Mouse (Mus musculus) neural tube, embryonic 11.5 days (tissue): ENCODE measurements around the gene Mbnl1. TPM values are rescaled to one million over a fixed set of nuclear protein-coding genes. Genes with fewer than 3 reads are reported as not detected.

Experiments
- ATAC-seq: fragments of 200-750 bp; cut with Nextera tagmentation; 2 replicates; pipeline ENCODE4 v1.8.0; 2017; ENCODE audit warnings: moderate number of reproducible peaks, mild to moderate bottlenecking, moderate TSS enrichment, moderate library complexity; ENCODE audit not compliant: insufficient read depth, low FRiP score, low TSS enrichment
- DNase-seq: peaks from one replicate; pipeline ENCODE4 v3.0.0-alpha.2; 2015; ENCODE audit warnings: low spot score
- H3K27ac ChIP-seq: fragments of 300-500 bp; sonication (generic); 2 replicates; pipeline ENCODE4 v1.5.1; 2014; ENCODE audit warnings: low read depth, mild to moderate bottlenecking, low read length
- H3K27me3 ChIP-seq: fragments of 300-500 bp; sonication (generic); 2 replicates; pipeline ENCODE4 v1.6.1; 2014; ENCODE audit warnings: mild to moderate bottlenecking, low read length, mixed read lengths; ENCODE audit not compliant: control insufficient read depth, insufficient read depth
- H3K36me3 ChIP-seq: fragments of 300-500 bp; sonication (generic); 2 replicates; pipeline ENCODE4 v1.6.1; 2014; ENCODE audit warnings: mild to moderate bottlenecking, low read length, moderate library complexity, mixed read lengths; ENCODE audit not compliant: control insufficient read depth, insufficient read depth
- H3K4me1 ChIP-seq: fragments of 300-500 bp; sonication (generic); 2 replicates; pipeline ENCODE4 v1.6.1; 2014; ENCODE audit warnings: low read length, mixed read lengths; ENCODE audit not compliant: control insufficient read depth, insufficient read depth
- H3K4me2 ChIP-seq: fragments of 300-500 bp; sonication (generic); 2 replicates; pipeline ENCODE4 v1.6.1; 2014; ENCODE audit warnings: low read depth, mild to moderate bottlenecking, moderate library complexity
- H3K4me3 ChIP-seq: fragments of 300-500 bp; sonication (generic); 2 replicates; pipeline ENCODE4 v1.5.1; 2014; ENCODE audit warnings: low read depth, low read length
- H3K9ac ChIP-seq: fragments of 300-500 bp; sonication (generic); 2 replicates; pipeline ENCODE4 v1.6.1; 2014; ENCODE audit warnings: mild to moderate bottlenecking, low read length
- H3K9me3 ChIP-seq: fragments of 300-500 bp; sonication (generic); 2 replicates; pipeline ENCODE4 v1.6.1; 2016; ENCODE audit warnings: low read length; ENCODE audit not compliant: control insufficient read depth
- WGBS: fragments of 180-500 bp; shearing (Covaris S2); extraction: QIAGEN DNeasy Blood & Tissue Kit; methylation state at CpG from one replicate; pipeline ENCODE4 v1.1.7; 2014; 5-methylcytosine and 5-hydroxymethylcytosine counted together
- polyA plus RNA-seq: library from polyadenylated mRNA; unstranded; fragments of >200 nt; fragmentation: Nextera tagmentation; extraction: Ambion mirVana; gene quantifications from 2 replicates; pipeline ENCODE4 v1.2.1, GENCODE M21; 2014

Mbnl1 gene
- polyA plus RNA-seq, 1 experiment from 2014 or later: 57.7 TPM

DNA sequence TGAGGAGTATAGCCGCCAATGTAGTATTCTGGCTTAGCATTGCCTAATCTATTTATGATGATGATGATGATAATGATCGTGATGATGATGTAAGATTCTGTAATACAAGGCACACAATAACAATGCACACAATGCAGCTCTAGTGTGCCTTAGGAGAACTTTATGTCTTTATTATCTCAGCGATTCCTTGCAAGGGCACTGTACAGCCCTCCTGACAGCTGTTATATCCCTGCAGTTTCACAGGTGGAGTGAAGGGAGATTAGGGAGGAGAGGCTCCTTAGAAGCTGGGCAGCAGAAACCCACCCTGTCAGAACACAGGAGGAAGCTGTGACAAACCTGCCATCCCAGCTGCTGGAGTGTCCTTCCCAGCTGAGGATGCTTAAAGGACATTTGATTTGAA, 93.3 kb downstream of the Mbnl1 start:
- no peak for ATAC-seq

GRCm38 (mm10) chr3:60568171-60568684, 95.6 kb downstream of the Mbnl1 start:
- no peak overlapping the region for H3K27ac ChIP-seq
- H3K27me3 ChIP-seq: no peaks in the 10 kb centered on the region
- H3K4me1 ChIP-seq: peaks cover 10% of the 10 kb centered on the region; the same call in 1 of the 2 replicates
- H3K4me3 ChIP-seq: no peak overlapping the region
- H3K36me3 ChIP-seq: no peaks in the 10 kb centered on the region
- DNase-seq (no peak), ATAC-seq (no peak)
- 73% methylated on average over 1 of the region's 1 CpGs for WGBS
- H3K4me2 ChIP-seq: no peak overlapping the region
- H3K9me3 ChIP-seq: no peaks in the 10 kb centered on the region
- no peak overlapping the region for H3K9ac ChIP-seq

More for the DNA sequence above, 93.3 kb downstream of the Mbnl1 start:
- Histone ChIP-seq H3K27me3 (no peaks in the 10 kb centered on the region), H3K9ac (no peak overlapping the region), H3K36me3 (no peaks in the 10 kb centered on the region), H3K4me3 (no peak overlapping the region), H3K9me3 (no peaks in the 10 kb centered on the region), H3K4me1 (peaks cover 10% of the 10 kb centered on the region; the same call in 1 of the 2 replicates), H3K27ac (no peak overlapping the region), H3K4me2 (no peak overlapping the region)
- DNase-seq: no peak
- 68% methylated on average over 3 of the region's 3 CpGs for WGBS

GRCm38 (mm10) chr3:60568801-60569568, 96.4 kb downstream of the Mbnl1 start:
- DNase-seq (no peak), ATAC-seq (no peak)
- Histone ChIP-seq H3K27ac (no peak overlapping the region), H3K9ac (no peak overlapping the region), H3K4me1 (peaks cover 5% of the 10 kb centered on the region; the same call in 1 of the 2 replicates), H3K4me3 (no peak overlapping the region), H3K9me3 (no peaks in the 10 kb centered on the region), H3K4me2 (no peak overlapping the region), H3K27me3 (no peaks in the 10 kb centered on the region), H3K36me3 (no peaks in the 10 kb centered on the region)
- 70% methylated on average over 6 of the region's 6 CpGs for WGBS

- no peaks in the 10 kb centered on the region for H3K9me3 ChIP-seq
- H3K4me1 ChIP-seq: peaks cover 5% of the 10 kb centered on the region; the same call in 1 of the 2 replicates
- no peaks in the 10 kb centered on the region for H3K36me3 ChIP-seq
- H3K4me3 ChIP-seq: no peak overlapping the region
- H3K27ac ChIP-seq: no peak overlapping the region
- ATAC-seq (peak; percentile 27; the same call in 1 of the 2 replicates), DNase-seq (no peak)
- no peaks in the 10 kb centered on the region for H3K27me3 ChIP-seq
- no peak overlapping the region for H3K9ac ChIP-seq
- H3K4me2 ChIP-seq: no peak overlapping the region
- WGBS: 61% methylated on average over 2 of the region's 2 CpGs
These were observed 97.2 kb downstream of the Mbnl1 start for GRCm38 (mm10) chr3:60569781-60570180.

GRCm38 (mm10) chr3:60570491-60571022, 97.9 kb downstream of the Mbnl1 start:
- Histone ChIP-seq H3K4me2 (no peak overlapping the region), H3K9me3 (no peaks in the 10 kb centered on the region), H3K4me3 (no peak overlapping the region), H3K27ac (no peak overlapping the region), H3K4me1 (peaks cover 5% of the 10 kb centered on the region; the same call in 1 of the 2 replicates), H3K9ac (no peak overlapping the region), H3K36me3 (no peaks in the 10 kb centered on the region), H3K27me3 (no peaks in the 10 kb centered on the region)
- no peak for ATAC-seq
- no peak for DNase-seq
- WGBS: 74% methylated on average over 5 of the region's 5 CpGs

GRCm38 (mm10) chr3:60571493-60571892, 98.9 kb downstream of the Mbnl1 start:
- Histone ChIP-seq H3K27me3 (no peaks in the 10 kb centered on the region), H3K4me1 (peaks cover 3% of the 10 kb centered on the region; the same call in 1 of the 2 replicates), H3K9ac (no peak overlapping the region), H3K27ac (no peak overlapping the region), H3K4me3 (no peak overlapping the region), H3K36me3 (no peaks in the 10 kb centered on the region), H3K9me3 (no peaks in the 10 kb centered on the region), H3K4me2 (no peak overlapping the region)
- 86% methylated on average over 1 of the region's 1 CpGs for whole genome bisulfite sequencing
- ATAC-seq: no peak
- no peak for DNase-seq

DNA sequence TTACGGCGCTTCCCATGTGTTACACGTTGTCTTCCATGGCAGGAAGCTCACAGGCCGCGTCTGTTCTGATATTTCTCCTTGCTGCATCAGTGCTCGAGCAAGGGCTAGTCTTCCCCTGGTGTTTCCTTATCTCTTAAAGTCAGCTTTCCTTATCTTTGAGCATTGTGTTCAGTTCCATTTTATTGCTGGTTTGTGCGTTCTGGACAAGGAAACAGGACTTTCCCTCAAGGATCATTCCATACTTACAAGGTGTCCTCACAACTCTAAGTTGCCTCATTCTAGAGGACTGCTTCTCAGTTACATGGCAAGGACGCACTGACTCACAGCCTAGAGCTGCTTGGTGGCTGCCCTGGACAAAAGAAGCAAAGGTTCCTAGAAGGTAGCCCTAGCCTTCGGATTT, 101.6 kb downstream of the Mbnl1 start:
- 91% methylated on average over 9 of the region's 9 CpGs for WGBS
- Histone ChIP-seq H3K9me3 (no peaks in the 10 kb centered on the region), H3K36me3 (no peaks in the 10 kb centered on the region), H3K4me2 (no peak overlapping the region), H3K27ac (no peak overlapping the region), H3K27me3 (no peaks in the 10 kb centered on the region), H3K9ac (no peak overlapping the region), H3K4me1 (peaks cover 3% of the 10 kb centered on the region; the same call in 1 of the 2 replicates), H3K4me3 (no peak overlapping the region)
- DNase-seq: no peak
- no peak for ATAC-seq

DNA sequence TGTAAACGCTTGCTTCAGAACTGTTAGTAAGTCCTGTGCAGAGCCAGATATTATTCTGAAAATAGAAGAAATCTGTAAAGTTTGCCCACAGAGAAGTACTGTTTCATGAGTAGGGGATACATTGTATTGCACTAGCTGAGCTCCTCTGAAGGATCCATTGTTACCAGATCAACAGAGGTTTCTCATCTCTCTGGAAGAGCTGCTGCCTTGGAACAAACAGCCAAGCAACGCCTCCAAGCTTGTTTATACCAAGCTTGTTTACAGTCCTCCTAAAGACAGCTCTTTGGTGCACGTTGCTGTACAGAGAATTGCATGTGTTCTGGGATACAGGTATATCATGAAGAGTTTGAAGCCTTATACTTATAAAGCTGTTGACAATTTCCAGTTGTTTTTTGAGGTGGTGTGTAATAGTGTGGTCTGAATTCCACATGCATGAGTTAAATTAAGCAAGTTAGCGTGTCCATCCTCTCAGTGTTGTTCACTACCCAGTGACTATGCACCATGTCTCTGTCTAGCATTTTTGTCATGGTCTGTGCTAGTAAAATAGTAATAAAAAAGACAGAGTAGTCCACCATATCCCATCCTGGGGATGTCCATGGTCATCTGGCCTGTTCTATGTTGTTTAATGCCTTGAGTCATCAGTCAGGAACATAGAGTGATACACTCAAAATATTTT, 102.4 kb downstream of the Mbnl1 start:
- no peak for DNase-seq
- H3K27me3 ChIP-seq: no peaks in the 10 kb centered on the region
- no peak overlapping the region for H3K4me3 ChIP-seq
- H3K9me3 ChIP-seq: no peaks in the 10 kb centered on the region
- no peaks in the 10 kb centered on the region for H3K4me1 ChIP-seq
- no peak overlapping the region for H3K4me2 ChIP-seq
- no peak overlapping the region for H3K27ac ChIP-seq
- 90% methylated on average over 4 of the region's 4 CpGs for WGBS
- H3K9ac ChIP-seq: no peak overlapping the region
- ATAC-seq: no peak
- H3K36me3 ChIP-seq: no peaks in the 10 kb centered on the region
